Mouse (Mus musculus) lung, adult 2 months (tissue): ENCODE results near the gene 4931408C20Rik. TPM values are rescaled to one million over a fixed set of nuclear protein-coding genes. Genes with fewer than 3 reads are reported as not detected.

Experiments
- DNase-seq: peaks from one replicate; pipeline ENCODE4 v3.0.0; 2022
- H3K4me1 ChIP-seq: fragments of 200-500 bp; 2 replicates; pipeline ENCODE4 v1.6.1; 2011; ENCODE audit warnings: low read length; ENCODE audit not compliant: control insufficient read depth, insufficient read depth
- H3K4me3 ChIP-seq: fragments of 200-500 bp; replicated peaks from 2 replicates; pipeline ENCODE3; 2011; ENCODE audit warnings: low read depth, mild to moderate bottlenecking, control low read depth, low read length; ENCODE audit errors: extremely low read depth
- CTCF ChIP-seq: fragments of 200-500 bp; IDR thresholded peaks from 2 replicates; pipeline ENCODE4 v1.5.1; 2011; ENCODE audit warnings: mild to moderate bottlenecking, low read length, control low read depth; ENCODE audit not compliant: insufficient read depth
- POLR2A ChIP-seq: fragments of 200-500 bp; IDR thresholded peaks from 2 replicates; pipeline ENCODE4 v1.6.1; 2011; ENCODE audit warnings: low read depth, mild to moderate bottlenecking, control low read depth, low read length, borderline replicate concordance; ENCODE audit errors: extremely low read depth
- whole genome bisulfite sequencing: fragments of 180-500 bp; shearing (Covaris S2); methylation state at CpG from one replicate; pipeline ENCODE4 v1.1.7; 2018; 5-methylcytosine and 5-hydroxymethylcytosine counted together
- polyA plus RNA-seq: library from polyadenylated mRNA; depleted of rRNA; stranded (reverse); fragments of >200 nt; gene quantifications from 2 replicates; pipeline ENCODE4 v1.2.3, GENCODE M21; 2012; rRNA removed

The 4931408C20Rik gene
- not detected in 2 replicates for polyA plus RNA-seq

- no peak for TF ChIP-seq POLR2A
- no peak for TF ChIP-seq CTCF
- Histone ChIP-seq H3K4me1 (no peaks in the 10 kb centered on the region), H3K4me3 (no peak within 1 kb of the TSS)
- peak; percentile 6 for DNase-seq
- WGBS, result 23% methylated on average over 1 of the region's 1 CpGs
These were observed at the start of gene 4931408C20Rik for GRCm38 (mm10) chr1:26686842-26687760. 4931408C20Rik (minus strand) TSS chr1:26687460.

DNA sequence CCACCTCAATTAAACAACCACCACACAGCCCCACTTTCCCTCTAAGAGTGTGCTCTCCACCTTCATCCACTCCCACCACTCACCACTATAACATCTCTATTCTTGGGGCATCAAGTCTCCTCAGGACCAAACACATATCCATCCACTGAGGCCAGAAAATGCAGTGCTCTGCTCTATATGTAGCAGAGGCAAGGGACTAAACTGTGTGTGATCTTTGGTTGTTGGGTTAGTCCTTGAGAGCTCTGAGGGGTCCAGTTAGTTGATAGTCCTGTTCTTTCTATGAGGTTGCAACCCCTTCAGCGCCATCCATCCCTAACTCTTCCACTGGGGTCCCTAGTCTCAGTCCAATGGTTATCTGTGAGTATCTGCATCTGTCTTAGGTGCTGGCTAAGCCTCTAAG lies 666 bp upstream of the 4931408C20Rik start:
- TF ChIP-seq CTCF (no peak), POLR2A (no peak)
- DNase-seq, result no peak
- 53% methylated on average over 1 of the region's 1 CpGs for whole genome bisulfite sequencing

GRCm38 (mm10) chr1:26685952-26686693 lies 1.1 kb downstream of the 4931408C20Rik start:
- no peak for DNase-seq
- no peak for TF ChIP-seq POLR2A
- TF ChIP-seq CTCF, result no peak
- H3K4me3 ChIP-seq, result no peak overlapping the region
- H3K4me1 ChIP-seq, result no peaks in the 10 kb centered on the region

More for the DNA sequence above, 666 bp upstream of the 4931408C20Rik start:
- Histone ChIP-seq H3K4me1 (no peaks in the 10 kb centered on the region), H3K4me3 (no peak overlapping the region)

DNA sequence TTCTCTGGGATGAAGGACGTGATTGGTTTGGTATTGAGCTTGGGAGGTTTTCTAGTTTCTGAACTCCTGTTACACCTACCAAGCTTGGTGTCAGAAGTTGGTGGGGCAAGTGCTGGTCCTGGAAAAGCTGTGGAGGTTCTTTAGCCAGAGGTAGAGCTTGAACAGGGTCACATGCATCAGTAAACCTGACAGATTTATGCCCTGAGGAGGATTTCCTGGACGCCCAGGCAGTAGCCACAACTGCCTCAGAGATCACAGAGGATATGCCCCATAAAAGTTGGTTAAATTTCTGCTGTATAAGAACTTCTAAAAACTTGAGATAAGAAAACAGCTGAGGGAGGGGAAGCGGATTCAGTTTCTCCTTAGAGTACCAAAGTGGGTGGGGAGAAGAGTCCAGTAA lies 1.9 kb downstream of the 4931408C20Rik start:
- 59% methylated on average over 3 of the region's 3 CpGs for WGBS
- Histone ChIP-seq H3K4me1 (no peaks in the 10 kb centered on the region), H3K4me3 (no peak overlapping the region)
- no peak for TF ChIP-seq CTCF
- no peak for TF ChIP-seq POLR2A
- no peak for DNase-seq

- H3K4me3 ChIP-seq, result no peak overlapping the region
- TF ChIP-seq POLR2A (no peak), CTCF (no peak)
- DNase-seq, result no peak
- H3K4me1 ChIP-seq, result no peaks in the 10 kb centered on the region
- 55% methylated on average over 1 of the region's 1 CpGs for WGBS
These were observed 37.4 kb downstream of the 4931408C20Rik start for GRCm38 (mm10) chr1:26649704-26650388.

GRCm38 (mm10) chr1:26636051-26636450 lies 51.2 kb downstream of the 4931408C20Rik start:
- TF ChIP-seq CTCF (no peak), POLR2A (no peak)
- Histone ChIP-seq H3K4me1 (no peaks in the 10 kb centered on the region), H3K4me3 (no peak overlapping the region)
- DNase-seq, result no peak
- 79% methylated on average over 5 of the region's 5 CpGs for WGBS
